Mouse (Mus musculus) G1E-ER4 (cell line): ENCODE data around the gene Ttc3. TPM values are rescaled to one million over a fixed set of nuclear protein-coding genes. Genes with fewer than 3 reads are reported as not detected.

Experiments
- GATA1 ChIP-seq: IDR thresholded peaks from one replicate; pipeline ENCODE4 v1.8.0; 2012; ENCODE audit warnings: low read length, inconsistent platforms
- polyA plus RNA-seq: library from polyadenylated mRNA; stranded (reverse); fragments of >175 nt; gene quantifications from 2 replicates; pipeline ENCODE4 v1.2.3, GENCODE M21; 2012

Ttc3 gene
- polyA plus RNA-seq, 1 experiment: 9.4 TPM

GRCm38 (mm10) chr16:94452768-94453167 is 82.3 kb downstream of the Ttc3 start:
- TF ChIP-seq GATA1: no peak

GRCm38 (mm10) chr16:94454146-94454545 is 83.7 kb downstream of the Ttc3 start:
- TF ChIP-seq GATA1: no peak

- no peak for TF ChIP-seq GATA1
These were observed 93.6 kb downstream of the Ttc3 start for GRCm38 (mm10) chr16:94464067-94464466.

DNA sequence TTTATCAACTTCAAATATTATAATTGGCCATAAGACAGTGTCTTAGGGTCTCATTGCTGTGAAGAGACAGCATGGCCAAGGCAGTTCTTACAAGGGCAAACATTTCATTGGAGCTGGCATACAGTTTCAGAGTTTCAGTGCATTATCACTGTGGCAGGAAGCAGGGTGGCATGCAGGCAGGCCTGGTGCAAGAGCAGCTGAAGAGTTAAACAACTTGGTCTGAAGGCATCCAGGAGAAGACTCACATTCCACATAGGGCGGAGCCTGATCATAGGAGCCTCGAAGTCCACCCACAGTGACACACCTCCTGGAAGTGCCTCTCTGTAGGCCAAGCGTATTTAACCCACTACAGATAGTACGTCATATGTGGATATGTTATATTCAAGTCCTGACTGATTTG is 95.5 kb downstream of the Ttc3 start:
- no peak for TF ChIP-seq GATA1

GRCm38 (mm10) chr16:94467337-94468055 is 97.1 kb downstream of the Ttc3 start:
- no peak for TF ChIP-seq GATA1

- no peak for TF ChIP-seq GATA1
These were observed 98.0 kb downstream of the Ttc3 start for GRCm38 (mm10) chr16:94468391-94468790.

DNA sequence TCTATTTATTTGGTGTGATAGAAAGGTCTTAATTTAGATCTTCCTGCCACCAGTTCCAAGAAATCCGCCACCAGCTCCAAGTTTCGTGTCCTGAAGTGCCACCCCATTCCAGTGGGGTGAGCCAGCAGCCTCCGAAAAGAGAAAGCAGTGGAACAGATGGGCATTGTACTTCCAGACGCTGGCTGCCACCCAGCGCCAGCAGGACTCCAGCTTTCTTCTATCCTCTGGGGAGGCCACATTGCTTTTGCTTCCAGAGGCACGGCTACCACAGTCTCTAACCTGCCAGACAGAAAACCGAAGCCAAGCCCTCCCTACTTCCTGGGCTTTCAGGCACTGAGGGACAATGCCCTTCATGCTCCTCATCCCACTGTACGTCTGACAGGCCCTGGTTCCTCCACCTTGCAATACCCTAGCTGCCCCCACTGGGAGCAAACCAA is 102.1 kb downstream of the Ttc3 start:
- no peak for TF ChIP-seq GATA1

- TF ChIP-seq GATA1: no peak
These were observed 102.8 kb downstream of the Ttc3 start for GRCm38 (mm10) chr16:94473086-94473822.

- TF ChIP-seq GATA1: no peak
These were observed 114.5 kb downstream of the Ttc3 start for GRCm38 (mm10) chr16:94484752-94485535.

- no peak for TF ChIP-seq GATA1
These were observed 116.9 kb downstream of the Ttc3 start for GRCm38 (mm10) chr16:94487341-94487740.

DNA sequence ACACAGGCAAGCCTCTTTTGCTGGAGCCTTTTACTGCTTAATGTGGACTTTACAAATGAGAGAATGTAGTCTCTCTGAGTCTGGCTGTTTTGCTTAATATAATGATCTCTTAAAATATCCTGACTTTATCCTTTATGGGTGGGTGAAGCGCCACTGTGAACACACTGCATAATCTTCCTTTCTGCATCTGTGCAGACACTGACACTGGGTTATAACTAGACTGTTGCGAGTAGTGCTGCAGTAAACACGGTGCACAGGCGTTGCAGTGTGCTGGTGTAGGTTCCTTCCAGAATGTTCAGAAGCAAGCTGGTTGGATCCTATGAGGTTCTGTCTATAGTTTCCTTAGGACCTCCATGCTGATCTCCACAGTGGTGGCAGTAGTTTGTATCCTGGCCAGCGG is 118.9 kb downstream of the Ttc3 start:
- TF ChIP-seq GATA1: no peak

DNA sequence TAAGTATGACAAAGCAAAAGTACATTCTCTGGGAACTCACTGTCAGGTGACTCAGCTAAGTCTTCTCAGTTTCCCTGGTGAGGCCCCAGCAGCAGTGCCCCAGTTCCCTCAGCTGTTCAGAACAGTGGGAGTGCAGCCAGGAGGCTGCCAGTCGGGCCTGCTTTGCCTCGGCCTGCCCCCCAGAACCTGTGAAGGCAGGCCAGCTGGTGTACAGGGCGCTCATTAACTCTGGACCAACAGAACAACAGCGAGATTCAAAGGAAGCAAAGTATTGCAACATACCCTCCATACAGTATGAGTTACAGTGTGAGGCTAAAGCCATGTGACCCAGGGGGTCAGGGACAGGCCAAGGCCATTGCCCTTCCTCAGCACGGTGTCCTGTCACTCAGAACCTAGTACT is 127.5 kb downstream of the Ttc3 start:
- no peak for TF ChIP-seq GATA1

- TF ChIP-seq GATA1: no peak
These were observed 133.8 kb downstream of the Ttc3 start for GRCm38 (mm10) chr16:94504192-94504591.

DNA sequence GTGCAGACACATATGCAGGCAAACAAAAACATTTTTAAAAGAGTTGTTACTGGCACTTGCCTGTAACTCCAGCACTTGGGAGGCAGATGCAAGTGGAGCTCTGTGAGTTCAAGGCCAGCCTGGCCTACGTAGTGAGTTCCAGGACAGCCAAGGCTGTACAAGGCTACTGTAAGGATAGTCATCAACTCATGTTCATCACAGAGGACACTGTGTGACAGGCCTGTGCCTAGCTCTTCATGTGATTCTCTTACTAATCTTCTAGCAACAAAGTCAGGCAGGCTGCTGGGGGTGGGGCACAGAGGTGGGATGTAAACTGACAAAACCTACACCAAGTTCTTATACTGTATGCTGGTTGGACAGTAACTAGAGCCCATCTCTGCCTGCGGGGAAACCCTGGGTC is 136.7 kb downstream of the Ttc3 start:
- TF ChIP-seq GATA1: no peak

DNA sequence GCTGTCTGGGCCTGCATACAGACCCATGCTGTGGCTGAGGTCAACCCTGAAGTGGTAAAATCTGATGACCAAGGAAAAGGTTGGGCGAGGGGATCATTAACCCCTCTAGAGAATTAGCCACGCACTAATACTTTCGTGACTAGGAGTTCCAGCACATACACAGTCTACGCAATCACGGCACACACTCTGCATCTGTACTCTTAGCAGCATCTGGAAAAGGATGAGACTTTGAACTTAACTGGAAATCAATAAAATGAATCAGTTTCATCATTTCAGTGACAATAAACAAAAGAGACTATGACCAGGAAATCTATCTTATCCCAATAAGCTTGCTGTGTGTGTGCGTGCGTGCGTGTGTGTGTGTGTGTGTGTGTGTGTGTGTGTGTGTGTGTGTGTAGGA is 138.4 kb downstream of the Ttc3 start:
- no peak for TF ChIP-seq GATA1

DNA sequence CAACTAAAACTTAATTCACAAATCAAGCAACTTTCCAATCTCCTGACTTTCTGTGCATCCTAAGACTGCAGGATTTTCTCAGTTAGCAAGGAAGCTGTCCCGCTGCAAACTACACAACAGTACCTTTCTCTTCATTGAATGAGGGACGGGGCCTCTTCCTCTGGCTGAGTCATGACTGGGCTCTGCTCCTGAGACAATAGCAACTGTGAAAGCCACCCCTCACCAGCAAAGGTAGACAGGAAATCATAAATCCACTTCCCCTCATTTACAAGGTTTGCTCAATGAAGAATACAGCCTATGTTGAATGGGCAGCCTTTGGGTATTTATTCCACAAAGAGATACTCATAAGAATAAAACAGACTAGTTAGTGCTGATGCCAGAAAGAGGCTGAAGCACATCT is 139.6 kb downstream of the Ttc3 start:
- no peak for TF ChIP-seq GATA1

DNA sequence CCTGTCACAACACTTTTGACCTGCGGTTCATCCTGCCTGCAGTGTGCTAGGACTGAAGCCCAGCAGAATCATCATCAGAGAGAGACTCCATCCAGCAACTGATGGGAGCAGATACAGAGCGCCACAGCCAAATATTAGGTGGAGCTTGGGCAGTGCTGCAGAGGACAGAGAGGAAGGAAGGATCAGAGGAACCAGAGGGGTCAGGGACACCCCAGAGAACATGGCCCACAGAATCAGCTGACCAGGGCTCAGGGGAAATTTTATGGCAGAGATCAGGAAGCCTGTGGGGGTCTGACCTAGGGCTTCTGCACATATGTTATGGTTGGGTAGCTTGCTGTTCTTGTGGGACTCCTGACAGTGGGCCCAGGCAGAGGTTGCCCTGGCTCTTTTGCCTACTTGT is 147.2 kb downstream of the Ttc3 start:
- no peak for TF ChIP-seq GATA1

Other genes with a start within 250 kb of the Ttc3 start
- gene Hlcs, start 57.0 kb upstream of the Ttc3 start, polyA plus RNA-seq: 3.7 TPM in 2 replicates
- gene Ripply3, start 42.2 kb upstream of the Ttc3 start, polyA plus RNA-seq: not detected in 2 replicates
- 18.6 and 25.3 TPM in 2 replicates for gene Pigp, start 1.2 kb downstream of the Ttc3 start, polyA plus RNA-seq
- 2.9 and 3.9 TPM in 2 replicates for gene Vps26c, start 156.2 kb downstream of the Ttc3 start, polyA plus RNA-seq
- 12.5 and 15.0 TPM in 2 replicates for gene Dyrk1a, start 199.4 kb downstream of the Ttc3 start, polyA plus RNA-seq